Mouse (Mus musculus) lung, postnatal 0 days (tissue): ENCODE measurements at regions not wholly inside any gene's neighbourhood (a gene's known extent, or its start where the extent isn't known, plus 50 kb on each side); places are given as distances from the start of the nearest gene placed in this dataset.

ENCODE experiments used
- CTCF ChIP-seq: IDR thresholded peaks from 2 replicates; pipeline ENCODE4 v1.5.1; 2016; ENCODE audit warnings: antibody characterized with exemption, mild to moderate bottlenecking
- EP300 ChIP-seq: IDR thresholded peaks from 2 replicates; pipeline ENCODE4 v1.6.1; 2016; ENCODE audit warnings: antibody characterized with exemption, mild to moderate bottlenecking, control low read depth

DNA sequence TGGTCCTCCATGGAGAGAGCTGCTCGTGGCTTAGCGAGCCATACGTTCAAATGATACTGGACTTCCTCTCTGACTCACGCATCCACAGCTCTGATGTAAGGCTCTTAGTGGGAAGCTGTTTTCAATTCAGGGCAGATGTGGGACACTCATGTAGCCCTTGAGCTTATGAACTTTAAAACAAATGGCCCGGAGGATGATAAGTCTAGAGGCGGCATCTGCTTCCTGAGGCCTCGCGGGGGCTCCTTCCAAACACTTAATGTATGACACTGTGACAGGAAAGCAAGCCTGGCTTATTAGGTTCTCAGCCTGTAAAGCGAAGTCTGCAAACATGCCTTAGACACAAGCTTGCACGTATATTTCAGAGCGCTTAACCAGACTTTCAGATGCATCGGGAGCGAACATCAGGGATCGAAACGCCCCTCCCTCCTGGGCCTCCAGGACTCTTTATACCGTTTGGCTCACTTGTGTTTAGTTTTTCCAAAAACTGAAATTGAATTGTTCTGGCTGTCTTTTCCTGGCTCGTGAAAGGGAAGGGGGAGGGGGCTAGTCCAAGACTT is 59.4 kb upstream of the Sash1 start:
- TF ChIP-seq CTCF = no peak
- no peak for TF ChIP-seq EP300
